Mouse (Mus musculus) cerebellum, adult (tissue): ENCODE measurements around the gene Arhgap24.

ENCODE experiments used
- ATAC-seq: cut with Nextera tagmentation; 2 replicates; pipeline ENCODE4 v1.9.2; 2017; ENCODE audit warnings: mild to moderate bottlenecking, moderate library complexity, mixed read lengths; ENCODE audit not compliant: insufficient number of reproducible peaks, low FRiP score, low TSS enrichment

Gene Arhgap24

GRCm38 (mm10) chr5:102726985-102727384 lies 245.8 kb downstream of the Arhgap24 start:
- ATAC-seq, result no peak

- no peak for ATAC-seq
These were observed 247.3 kb downstream of the Arhgap24 start for GRCm38 (mm10) chr5:102728531-102728930.

- ATAC-seq, result no peak
These were observed 248.3 kb downstream of the Arhgap24 start for GRCm38 (mm10) chr5:102729476-102729875.

GRCm38 (mm10) chr5:102736131-102736530 lies 254.9 kb downstream of the Arhgap24 start:
- no peak for ATAC-seq

GRCm38 (mm10) chr5:102742554-102743255 lies 261.5 kb downstream of the Arhgap24 start:
- ATAC-seq, result no peak

- no peak for ATAC-seq
These were observed 262.2 kb downstream of the Arhgap24 start for GRCm38 (mm10) chr5:102743436-102743835.

GRCm38 (mm10) chr5:102744051-102744450 lies 262.9 kb downstream of the Arhgap24 start:
- ATAC-seq, result no peak

GRCm38 (mm10) chr5:102748146-102748545 lies 267.0 kb downstream of the Arhgap24 start:
- ATAC-seq, result no peak

GRCm38 (mm10) chr5:102749020-102749419 lies 267.8 kb downstream of the Arhgap24 start:
- ATAC-seq, result no peak

- no peak for ATAC-seq
These were observed 269.5 kb downstream of the Arhgap24 start for GRCm38 (mm10) chr5:102750674-102751073.

GRCm38 (mm10) chr5:102751661-102752307 lies 270.6 kb downstream of the Arhgap24 start:
- no peak for ATAC-seq

GRCm38 (mm10) chr5:102752308-102752663 lies 271.1 kb downstream of the Arhgap24 start:
- ATAC-seq, result no peak

- ATAC-seq, result no peak
These were observed 275.8 kb downstream of the Arhgap24 start for GRCm38 (mm10) chr5:102757040-102757439.

- ATAC-seq, result no peak
These were observed 284.5 kb downstream of the Arhgap24 start for GRCm38 (mm10) chr5:102765694-102766093.

GRCm38 (mm10) chr5:102766311-102767057 lies 285.3 kb downstream of the Arhgap24 start:
- no peak for ATAC-seq

- no peak for ATAC-seq
These were observed 285.9 kb downstream of the Arhgap24 start for GRCm38 (mm10) chr5:102767058-102767444.

GRCm38 (mm10) chr5:102767822-102768221 lies 286.6 kb downstream of the Arhgap24 start:
- ATAC-seq, result no peak

GRCm38 (mm10) chr5:102768385-102769080 lies 287.3 kb downstream of the Arhgap24 start:
- ATAC-seq, result no peak

- no peak for ATAC-seq
These were observed 289.4 kb downstream of the Arhgap24 start for GRCm38 (mm10) chr5:102770611-102771010.

- no peak for ATAC-seq
These were observed 293.3 kb downstream of the Arhgap24 start for GRCm38 (mm10) chr5:102774500-102774899.

- no peak for ATAC-seq
These were observed 296.1 kb downstream of the Arhgap24 start for GRCm38 (mm10) chr5:102777255-102777654.
